Mouse (Mus musculus) kidney, adult 2 months (tissue): Measurements from ENCODE around the gene Cfap73.

Experiments
- CTCF ChIP-seq: fragments of 200-500 bp; conservative IDR thresholded peaks from 2 replicates; pipeline ENCODE4 v1.5.1; 2011; ENCODE audit warnings: low read depth, mild to moderate bottlenecking, control low read depth, low read length, moderate library complexity, mixed read lengths; ENCODE audit not compliant: insufficient read depth, insufficient read length
- POLR2A ChIP-seq: fragments of 200-500 bp; IDR thresholded peaks from one replicate; pipeline ENCODE4 v1.6.1; 2011; ENCODE audit warnings: low read depth, low read length, control low read depth

GRCm38 (mm10) chr5:120600946-120601668 is 32.9 kb downstream of the Cfap73 start:
- TF ChIP-seq CTCF (peak; percentile 79), POLR2A (no peak)
